Mouse (Mus musculus): ENCODE measurements around the gene Skp1a. TPM values are rescaled to one million over a fixed set of nuclear protein-coding genes. Genes with fewer than 3 reads are reported as not detected.

Gene Skp1a
- polyA plus RNA-seq, 1 experiment from 2014 or later: 624 TPM

GRCm38 (mm10) chr11:52274456-52275112 is 42.8 kb downstream of the Skp1a start:
- no peak for ATAC-seq
- Histone ChIP-seq H3K4me2 (replicated peaks; ENCODE audit: low read depth) (no peak overlapping the region), H3K9ac (ENCODE audit: low read depth, low read length) (no peak overlapping the region), H3K27me3 (replicated peaks; ENCODE audit: control insufficient read depth, insufficient read depth, low read length) (no peaks in the 10 kb centered on the region), H3K4me1 (replicated peaks; ENCODE audit: control insufficient read depth, insufficient read depth, low read length) (no peaks in the 10 kb centered on the region), H3K27ac (ENCODE audit: low read depth, low read length) (no peak overlapping the region), H3K9me3 (ENCODE audit: control insufficient read depth) (no peaks in the 10 kb centered on the region), H3K4me3 (ENCODE audit: low read depth, low read length) (no peak overlapping the region), H3K36me3 (ENCODE audit: control insufficient read depth, insufficient read depth) (no peaks in the 10 kb centered on the region)
- WGBS: 84% methylated on average over 20 of the region's 20 CpGs
- no peak for TF ChIP-seq CTCF (IDR thresholded peaks at IDR 0.05; ENCODE audit: low read depth)

- Histone ChIP-seq H3K27ac (ENCODE audit: low read depth, low read length) (no peak overlapping the region), H3K36me3 (ENCODE audit: control insufficient read depth, insufficient read depth) (no peaks in the 10 kb centered on the region), H3K9ac (ENCODE audit: low read depth, low read length) (no peak overlapping the region), H3K27me3 (replicated peaks; ENCODE audit: control insufficient read depth, insufficient read depth, low read length) (no peaks in the 10 kb centered on the region), H3K4me1 (replicated peaks; ENCODE audit: control insufficient read depth, insufficient read depth, low read length) (no peaks in the 10 kb centered on the region), H3K4me2 (replicated peaks; ENCODE audit: low read depth) (no peak overlapping the region), H3K4me3 (ENCODE audit: low read depth, low read length) (no peak overlapping the region), H3K9me3 (ENCODE audit: control insufficient read depth) (no peaks in the 10 kb centered on the region)
- no peak for ATAC-seq
- TF ChIP-seq CTCF (IDR thresholded peaks at IDR 0.05; ENCODE audit: low read depth): no peak
- WGBS: 82% methylated on average over 8 of the region's 8 CpGs
Observed at GRCm38 (mm10) chr11:52275366-52275765, 43.6 kb downstream of the Skp1a start.

- H3K9me3 ChIP-seq (ENCODE audit: control insufficient read depth): no peaks in the 10 kb centered on the region
- H3K4me3 ChIP-seq (ENCODE audit: low read depth, low read length): no peak overlapping the region
- no peak overlapping the region for H3K9ac ChIP-seq (ENCODE audit: low read depth, low read length)
- no peaks in the 10 kb centered on the region for H3K4me1 ChIP-seq (replicated peaks; ENCODE audit: control insufficient read depth, insufficient read depth, low read length)
- ATAC-seq: no peak
- no peak overlapping the region for H3K4me2 ChIP-seq (replicated peaks; ENCODE audit: low read depth)
- no peaks in the 10 kb centered on the region for H3K36me3 ChIP-seq (ENCODE audit: control insufficient read depth, insufficient read depth)
- no peaks in the 10 kb centered on the region for H3K27me3 ChIP-seq (replicated peaks; ENCODE audit: control insufficient read depth, insufficient read depth, low read length)
- no peak for TF ChIP-seq CTCF (IDR thresholded peaks at IDR 0.05; ENCODE audit: low read depth)
- no peak overlapping the region for H3K27ac ChIP-seq (ENCODE audit: low read depth, low read length)
- 85% methylated on average over 9 of the region's 9 CpGs for WGBS
Observed at GRCm38 (mm10) chr11:52275774-52276555, 44.2 kb downstream of the Skp1a start.

GRCm38 (mm10) chr11:52276961-52277391 is 45.2 kb downstream of the Skp1a start:
- Histone ChIP-seq H3K27ac (ENCODE audit: low read depth, low read length) (no peak overlapping the region), H3K27me3 (replicated peaks; ENCODE audit: control insufficient read depth, insufficient read depth, low read length) (no peaks in the 10 kb centered on the region; the same call in 1 of the 2 replicates), H3K36me3 (ENCODE audit: control insufficient read depth, insufficient read depth) (no peaks in the 10 kb centered on the region), H3K9ac (ENCODE audit: low read depth, low read length) (no peak overlapping the region), H3K9me3 (ENCODE audit: control insufficient read depth) (no peaks in the 10 kb centered on the region), H3K4me3 (ENCODE audit: low read depth, low read length) (no peak overlapping the region), H3K4me1 (replicated peaks; ENCODE audit: control insufficient read depth, insufficient read depth, low read length) (no peaks in the 10 kb centered on the region), H3K4me2 (replicated peaks; ENCODE audit: low read depth) (no peak overlapping the region)
- WGBS: 91% methylated on average over 8 of the region's 8 CpGs
- ATAC-seq: no peak
- TF ChIP-seq CTCF (IDR thresholded peaks at IDR 0.05; ENCODE audit: low read depth): no peak

- Histone ChIP-seq H3K4me3 (ENCODE audit: low read depth, low read length) (no peak overlapping the region), H3K9me3 (ENCODE audit: control insufficient read depth) (no peaks in the 10 kb centered on the region), H3K9ac (ENCODE audit: low read depth, low read length) (no peak overlapping the region), H3K4me2 (replicated peaks; ENCODE audit: low read depth) (no peak overlapping the region), H3K27me3 (replicated peaks; ENCODE audit: control insufficient read depth, insufficient read depth, low read length) (no peaks in the 10 kb centered on the region; the same call in 1 of the 2 replicates), H3K27ac (ENCODE audit: low read depth, low read length) (no peak overlapping the region), H3K36me3 (ENCODE audit: control insufficient read depth, insufficient read depth) (no peaks in the 10 kb centered on the region), H3K4me1 (replicated peaks; ENCODE audit: control insufficient read depth, insufficient read depth, low read length) (no peaks in the 10 kb centered on the region)
- no peak for TF ChIP-seq CTCF (IDR thresholded peaks at IDR 0.05; ENCODE audit: low read depth)
- no peak for ATAC-seq
- 89% methylated on average over 6 of the region's 6 CpGs for WGBS
Observed at GRCm38 (mm10) chr11:52277433-52278150, 45.8 kb downstream of the Skp1a start.

- H3K4me2 ChIP-seq (replicated peaks; ENCODE audit: low read depth): no peak overlapping the region
- no peaks in the 10 kb centered on the region for H3K4me1 ChIP-seq (replicated peaks; ENCODE audit: control insufficient read depth, insufficient read depth, low read length)
- no peaks in the 10 kb centered on the region; the same call in 1 of the 2 replicates for H3K27me3 ChIP-seq (replicated peaks; ENCODE audit: control insufficient read depth, insufficient read depth, low read length)
- no peaks in the 10 kb centered on the region for H3K36me3 ChIP-seq (ENCODE audit: control insufficient read depth, insufficient read depth)
- WGBS: 91% methylated on average over 3 of the region's 3 CpGs
- no peak overlapping the region for H3K27ac ChIP-seq (ENCODE audit: low read depth, low read length)
- H3K4me3 ChIP-seq (ENCODE audit: low read depth, low read length): no peak overlapping the region
- no peak overlapping the region for H3K9ac ChIP-seq (ENCODE audit: low read depth, low read length)
- no peak for TF ChIP-seq CTCF (IDR thresholded peaks at IDR 0.05; ENCODE audit: low read depth)
- no peak for ATAC-seq
- no peaks in the 10 kb centered on the region for H3K9me3 ChIP-seq (ENCODE audit: control insufficient read depth)
Observed at GRCm38 (mm10) chr11:52278164-52278563, 46.4 kb downstream of the Skp1a start.

All from intestine, postnatal 0 days (tissue).